Mouse (Mus musculus): Measurements from ENCODE around the gene Zmynd11. TPM values are rescaled to one million over a fixed set of nuclear protein-coding genes. Genes with fewer than 3 reads are reported as not detected.

Zmynd11 gene
- polyA plus RNA-seq, 1 experiment from 2014 or later: 87.9 TPM

GRCm38 (mm10) chr13:9636505-9636904, 128.6 kb downstream of the Zmynd11 start:
- Histone ChIP-seq H3K27me3 (replicated peaks) (no peaks in the 10 kb centered on the region), H3K4me1 (replicated peaks) (no peaks in the 10 kb centered on the region), H3K36me3 (no peaks in the 10 kb centered on the region), H3K4me2 (replicated peaks) (no peak overlapping the region), H3K27ac (no peak overlapping the region), H3K4me3 (replicated peaks) (no peak overlapping the region), H3K9ac (no peak overlapping the region), H3K9me3 (no peaks in the 10 kb centered on the region)
- ATAC-seq: 0 out of 2 replicates have a peak, but pooled peaks have one; percentile 28
- WGBS: 63% methylated on average over 4 of the region's 4 CpGs

DNA sequence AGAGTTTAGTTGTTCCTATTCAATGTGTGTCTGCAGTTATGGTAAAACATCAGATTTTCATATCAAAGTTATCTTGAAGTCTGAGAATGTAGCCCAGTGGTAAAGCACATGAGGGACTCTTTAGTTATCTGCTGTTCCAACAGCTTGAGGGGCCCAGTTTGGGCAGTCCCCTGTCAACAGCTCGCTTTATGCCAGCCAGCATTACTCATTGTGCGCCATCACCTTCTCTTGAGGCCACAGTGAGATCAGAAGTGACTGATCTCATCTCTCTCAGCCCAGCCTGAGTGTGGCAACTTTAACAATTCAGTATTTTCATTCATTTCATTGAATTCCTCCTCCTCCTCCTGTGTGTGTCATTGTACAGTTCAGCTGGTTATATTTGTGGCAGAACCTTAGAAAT, 129.2 kb downstream of the Zmynd11 start:
- WGBS: 91% methylated on average over 2 of the region's 2 CpGs
- Histone ChIP-seq H3K4me1 (replicated peaks) (no peaks in the 10 kb centered on the region), H3K9me3 (no peaks in the 10 kb centered on the region), H3K36me3 (no peaks in the 10 kb centered on the region), H3K27ac (no peak overlapping the region), H3K4me2 (replicated peaks) (no peak overlapping the region), H3K4me3 (replicated peaks) (no peak overlapping the region), H3K9ac (no peak overlapping the region), H3K27me3 (replicated peaks) (no peaks in the 10 kb centered on the region)
- no peak for ATAC-seq
